Mouse (Mus musculus) limb, embryonic 15.5 days (tissue): ENCODE measurements at regions not wholly inside any gene's neighbourhood (a gene's known extent, or its start where the extent isn't known, plus 50 kb on each side); places are given as distances from the start of the nearest gene placed in this dataset.

ENCODE experiments used
- ATAC-seq: fragments of 200-750 bp; cut with Nextera tagmentation; 2 replicates; pipeline ENCODE4 v1.8.0; 2017; ENCODE audit warnings: low read depth, moderate TSS enrichment; ENCODE audit not compliant: insufficient number of reproducible peaks, low FRiP score, low TSS enrichment
- H3K27ac ChIP-seq: fragments of 300-500 bp; sonication (generic); 2 replicates; pipeline ENCODE4 v1.5.1; 2015; ENCODE audit warnings: moderate library complexity, mild to moderate bottlenecking, inconsistent platforms
- H3K27me3 ChIP-seq: fragments of 300-500 bp; sonication (generic); 2 replicates; pipeline ENCODE4 v1.6.1; 2015; ENCODE audit warnings: inconsistent platforms
- H3K36me3 ChIP-seq: fragments of 300-500 bp; sonication (generic); 2 replicates; pipeline ENCODE4 v1.6.1; 2015; ENCODE audit warnings: inconsistent platforms
- H3K4me1 ChIP-seq: fragments of 300-500 bp; sonication (generic); 2 replicates; pipeline ENCODE4 v1.6.1; 2015; ENCODE audit warnings: inconsistent platforms
- H3K4me2 ChIP-seq: fragments of 300-500 bp; sonication (generic); 2 replicates; pipeline ENCODE4 v1.6.1; 2015; ENCODE audit warnings: mild to moderate bottlenecking, inconsistent platforms
- H3K4me3 ChIP-seq: fragments of 300-500 bp; sonication (generic); 2 replicates; pipeline ENCODE4 v1.5.1; 2015; ENCODE audit warnings: mild to moderate bottlenecking, inconsistent platforms
- H3K9ac ChIP-seq: fragments of 300-500 bp; sonication (generic); 2 replicates; pipeline ENCODE4 v1.6.1; 2015; ENCODE audit warnings: inconsistent platforms
- H3K9me3 ChIP-seq: fragments of 300-500 bp; sonication (generic); 2 replicates; pipeline ENCODE4 v1.6.1; 2016; ENCODE audit warnings: inconsistent platforms
- WGBS: fragments of 180-500 bp; shearing (Covaris S2); methylation state at CpG from one replicate; pipeline ENCODE4 v1.1.7; 2015; 5-methylcytosine and 5-hydroxymethylcytosine counted together

DNA sequence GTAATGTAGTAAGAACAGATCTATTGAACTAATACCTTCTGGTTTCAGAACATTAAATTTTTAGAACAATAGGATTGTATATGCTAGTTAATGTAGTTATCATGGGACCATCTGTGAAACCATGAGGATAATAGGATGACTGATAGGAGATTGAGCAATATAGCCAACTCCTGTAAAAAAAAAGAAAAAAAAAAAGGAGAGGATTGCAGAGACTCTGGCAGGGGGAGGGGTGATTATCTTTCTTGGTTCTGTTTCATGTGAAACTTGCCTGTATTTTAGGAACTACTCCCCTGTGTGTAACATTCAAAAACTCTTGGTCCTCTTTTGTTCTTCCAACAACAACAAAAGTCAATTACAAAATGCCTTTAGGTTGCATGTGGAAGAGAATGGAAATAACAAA, 3412.1 kb upstream of the Gm7489 start:
- Histone ChIP-seq H3K4me2 (no peak overlapping the region), H3K4me3 (no peak overlapping the region), H3K4me1 (no peaks in the 10 kb centered on the region), H3K27ac (no peak overlapping the region), H3K9me3 (no peaks in the 10 kb centered on the region), H3K36me3 (no peaks in the 10 kb centered on the region), H3K27me3 (no peaks in the 10 kb centered on the region), H3K9ac (no peak overlapping the region)
- no peak for ATAC-seq

DNA sequence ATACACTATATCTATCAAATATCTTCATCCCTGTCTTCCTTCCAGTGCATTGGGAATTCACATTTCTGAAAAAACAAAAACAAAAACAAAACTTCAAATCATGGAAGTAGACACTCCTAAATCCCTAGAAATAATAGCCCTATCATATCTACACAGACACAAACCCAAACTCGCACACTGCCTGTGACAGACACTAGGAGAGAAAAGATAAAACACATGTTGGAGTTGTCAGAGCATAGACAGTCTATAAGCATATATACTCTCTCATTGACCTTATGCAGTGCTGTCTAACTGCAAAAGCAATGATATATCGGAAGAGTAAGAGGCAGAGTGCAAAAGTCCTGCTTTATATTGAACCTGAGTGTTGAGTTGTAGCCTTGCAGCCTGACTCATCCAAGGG, 3386.0 kb upstream of the Gm7489 start:
- no peak overlapping the region for H3K4me2 ChIP-seq
- no peaks in the 10 kb centered on the region for H3K4me1 ChIP-seq
- H3K9me3 ChIP-seq, result no peaks in the 10 kb centered on the region
- ATAC-seq, result no peak
- no peaks in the 10 kb centered on the region for H3K27me3 ChIP-seq
- H3K36me3 ChIP-seq, result no peaks in the 10 kb centered on the region
- WGBS, result 84% methylated on average over 2 of the region's 2 CpGs
- H3K27ac ChIP-seq, result no peak overlapping the region
- H3K9ac ChIP-seq, result no peak overlapping the region
- no peak overlapping the region for H3K4me3 ChIP-seq

DNA sequence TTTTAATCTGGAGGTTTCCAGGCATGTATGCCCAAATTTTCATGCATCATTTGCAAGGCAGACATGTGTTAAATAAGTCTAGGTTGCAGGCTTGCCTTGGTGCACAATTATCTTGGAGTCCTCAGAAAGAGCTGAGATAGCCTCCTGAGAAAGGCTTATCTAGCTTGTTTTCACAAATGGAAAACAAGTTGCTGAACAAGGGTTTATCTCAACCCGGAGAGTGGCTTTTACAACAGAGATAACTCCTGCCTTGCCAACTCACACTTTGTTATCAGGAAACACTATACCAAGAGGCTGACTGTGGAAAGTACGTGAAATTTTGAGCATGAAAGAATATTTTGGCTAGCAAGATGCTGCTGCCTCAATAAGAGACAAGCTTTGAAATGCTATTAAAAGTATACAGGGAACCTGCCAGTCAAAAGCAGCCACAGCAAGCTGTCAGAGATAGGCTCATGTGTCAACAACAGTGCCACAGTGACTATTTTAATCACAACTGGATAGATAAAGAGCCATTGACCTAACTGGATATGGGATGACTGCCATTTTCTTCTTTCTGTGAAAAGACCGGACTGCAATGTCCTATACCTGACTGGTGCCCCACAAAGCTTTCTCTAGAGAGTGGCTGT, 3376.6 kb upstream of the Gm7489 start:
- Histone ChIP-seq H3K9ac (no peak overlapping the region), H3K4me2 (no peak overlapping the region), H3K27me3 (no peaks in the 10 kb centered on the region), H3K36me3 (no peaks in the 10 kb centered on the region), H3K9me3 (no peaks in the 10 kb centered on the region), H3K4me1 (no peaks in the 10 kb centered on the region), H3K27ac (no peak overlapping the region), H3K4me3 (no peak overlapping the region)
- no peak for ATAC-seq
- WGBS, result 75% methylated on average over 3 of the region's 3 CpGs

DNA sequence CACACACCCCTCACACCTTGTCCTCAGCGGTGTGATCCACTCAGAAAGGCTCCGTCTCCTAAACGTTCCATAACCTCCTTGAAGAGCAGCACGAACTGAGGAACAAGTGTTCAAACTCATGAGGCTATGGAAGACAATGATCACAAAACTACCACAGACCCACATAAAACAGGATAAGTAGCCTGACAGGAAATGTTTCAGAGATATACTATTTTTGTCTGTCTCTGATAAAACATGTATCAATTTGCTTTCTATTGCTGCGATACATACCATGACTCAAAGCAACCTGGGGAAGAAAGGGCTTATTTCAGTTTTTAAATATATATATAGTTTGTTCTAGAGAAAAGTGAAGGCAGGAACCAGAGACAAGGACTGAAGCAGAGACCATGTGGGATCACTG, 3371.7 kb upstream of the Gm7489 start:
- no peaks in the 10 kb centered on the region for H3K9me3 ChIP-seq
- no peak for ATAC-seq
- WGBS, result 94% methylated on average over 5 of the region's 5 CpGs

DNA sequence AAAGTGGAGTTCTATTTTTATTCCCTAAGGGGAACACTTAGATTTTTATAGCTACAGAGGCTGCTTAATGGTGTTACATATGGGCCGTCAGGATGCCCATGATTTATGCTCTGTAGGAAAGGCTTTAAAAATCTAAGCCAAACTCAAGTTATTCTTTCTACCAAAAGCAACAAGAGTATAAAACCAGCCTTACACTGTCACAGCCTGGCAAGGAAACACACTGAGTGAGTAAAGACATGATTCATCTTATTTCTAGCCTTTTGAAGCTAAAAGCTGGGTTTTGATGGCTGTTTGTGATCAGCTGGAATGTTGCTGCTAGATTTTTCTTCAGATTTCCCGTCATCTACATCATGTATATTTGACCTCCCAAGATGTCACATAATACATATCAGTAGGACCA, 3359.9 kb upstream of the Gm7489 start:
- H3K27me3 ChIP-seq, result no peaks in the 10 kb centered on the region
- no peak for ATAC-seq
- no peaks in the 10 kb centered on the region for H3K9me3 ChIP-seq
- H3K9ac ChIP-seq, result no peak overlapping the region
- H3K27ac ChIP-seq, result no peak overlapping the region
- H3K4me1 ChIP-seq, result no peaks in the 10 kb centered on the region
- H3K4me2 ChIP-seq, result no peak overlapping the region
- 36% methylated on average over 2 of the region's 2 CpGs for WGBS
- no peaks in the 10 kb centered on the region for H3K36me3 ChIP-seq
- no peak overlapping the region for H3K4me3 ChIP-seq

More for the DNA sequence above, 3371.7 kb upstream of the Gm7489 start:
- no peaks in the 10 kb centered on the region for H3K36me3 ChIP-seq
- H3K9ac ChIP-seq, result no peak overlapping the region
- H3K27ac ChIP-seq, result no peak overlapping the region
- H3K4me1 ChIP-seq, result no peaks in the 10 kb centered on the region
- H3K4me3 ChIP-seq, result no peak overlapping the region
- no peak overlapping the region for H3K4me2 ChIP-seq
- no peaks in the 10 kb centered on the region for H3K27me3 ChIP-seq

DNA sequence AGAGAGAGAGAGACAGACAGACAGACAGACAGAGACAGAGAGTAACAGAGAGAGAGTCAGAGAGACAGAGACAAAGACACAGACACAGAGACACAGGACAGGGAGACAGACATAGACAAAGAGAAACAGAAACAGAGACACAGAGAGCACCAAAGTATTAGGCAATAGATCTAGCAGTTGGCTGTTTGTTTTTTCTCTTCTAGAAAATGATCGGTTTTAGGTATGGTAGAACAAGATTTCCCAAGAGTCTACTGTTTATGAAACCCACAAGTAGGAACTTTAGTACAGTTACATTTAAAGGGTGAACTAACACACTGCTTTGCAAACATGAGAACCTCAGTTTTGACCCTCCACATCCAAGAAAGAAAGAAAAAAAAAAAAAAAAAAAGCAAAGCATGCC, 3350.2 kb upstream of the Gm7489 start:
- Histone ChIP-seq H3K9me3 (no peaks in the 10 kb centered on the region), H3K9ac (no peak overlapping the region), H3K27me3 (no peaks in the 10 kb centered on the region), H3K4me2 (no peak overlapping the region), H3K27ac (no peak overlapping the region), H3K4me3 (no peak overlapping the region), H3K36me3 (no peaks in the 10 kb centered on the region), H3K4me1 (no peaks in the 10 kb centered on the region)
- WGBS, result 82% methylated on average over 1 of the region's 1 CpGs
- ATAC-seq, result no peak

DNA sequence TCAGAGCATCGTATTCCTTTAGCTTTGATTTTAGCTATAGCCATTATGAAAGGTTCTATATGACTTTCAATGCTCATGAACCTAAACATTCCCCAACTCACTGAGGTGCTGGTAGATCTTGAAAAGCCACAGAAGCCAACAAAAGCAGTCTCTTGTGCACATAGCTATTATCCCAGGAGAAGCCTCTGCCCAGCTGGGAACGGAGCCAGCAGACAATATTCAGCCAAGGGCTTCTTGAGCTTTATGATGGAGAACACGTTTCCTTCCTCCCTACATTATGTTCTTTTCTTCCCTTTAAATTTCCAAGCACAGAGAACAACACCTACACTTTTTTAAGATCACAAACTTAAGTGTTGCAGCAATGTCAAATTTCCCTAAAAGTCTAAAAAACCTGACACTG, 3321.1 kb upstream of the Gm7489 start:
- H3K27ac ChIP-seq, result no peak overlapping the region
- 58% methylated on average over 3 of the region's 3 CpGs for WGBS
- H3K4me2 ChIP-seq, result no peak overlapping the region
- no peak for ATAC-seq
- H3K4me1 ChIP-seq, result peaks cover 4% of the 10 kb centered on the region; the same call in 1 of the 2 replicates
- no peak overlapping the region for H3K9ac ChIP-seq
- H3K9me3 ChIP-seq, result no peaks in the 10 kb centered on the region
- H3K36me3 ChIP-seq, result no peaks in the 10 kb centered on the region
- H3K27me3 ChIP-seq, result no peaks in the 10 kb centered on the region
- H3K4me3 ChIP-seq, result no peak overlapping the region

DNA sequence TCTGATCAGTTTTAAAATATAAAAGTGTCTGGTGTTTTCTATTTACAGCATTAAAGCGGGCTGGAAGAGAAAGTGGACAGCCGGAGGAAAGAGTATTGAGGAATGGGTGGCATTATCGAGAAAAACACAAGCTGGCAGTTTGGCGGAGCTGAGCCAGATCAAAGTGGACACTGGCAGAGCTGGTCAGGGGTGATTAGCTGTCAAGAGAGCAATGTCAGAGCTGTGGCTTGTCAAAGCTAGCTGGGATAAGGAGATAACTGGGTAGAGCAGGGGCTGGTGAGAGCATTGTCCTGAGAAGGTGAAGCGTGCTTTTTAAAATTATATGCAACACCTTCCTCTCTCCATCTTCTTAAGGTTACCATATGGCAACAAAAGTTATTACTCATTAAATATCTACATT, 3303.9 kb upstream of the Gm7489 start:
- Histone ChIP-seq H3K27ac (no peak overlapping the region), H3K4me1 (no peaks in the 10 kb centered on the region), H3K4me2 (no peak overlapping the region), H3K27me3 (no peaks in the 10 kb centered on the region), H3K9ac (no peak overlapping the region), H3K4me3 (no peak overlapping the region), H3K36me3 (no peaks in the 10 kb centered on the region), H3K9me3 (no peaks in the 10 kb centered on the region)
- no peak for ATAC-seq
- WGBS, result 83% methylated on average over 5 of the region's 5 CpGs

DNA sequence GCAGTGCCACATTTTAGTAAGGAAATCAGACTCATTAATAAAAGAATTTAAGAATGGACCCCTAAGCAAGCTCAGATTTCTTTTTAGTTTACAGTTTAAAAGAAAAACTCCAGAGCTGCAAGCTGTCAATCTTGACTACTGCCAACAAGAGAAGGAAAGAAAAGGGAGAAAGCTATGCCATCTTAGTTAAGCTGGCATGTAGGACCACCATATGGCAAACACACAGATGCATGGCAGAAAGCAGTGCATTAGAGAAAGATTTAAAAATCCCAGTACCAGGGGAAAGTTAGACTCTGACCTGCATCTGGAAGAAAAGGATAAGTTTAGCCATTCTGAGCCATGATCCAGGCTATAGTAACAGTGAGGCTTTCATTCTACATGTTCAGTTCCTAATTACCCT, 3300.8 kb upstream of the Gm7489 start:
- H3K4me2 ChIP-seq, result no peak overlapping the region
- ATAC-seq, result no peak

DNA sequence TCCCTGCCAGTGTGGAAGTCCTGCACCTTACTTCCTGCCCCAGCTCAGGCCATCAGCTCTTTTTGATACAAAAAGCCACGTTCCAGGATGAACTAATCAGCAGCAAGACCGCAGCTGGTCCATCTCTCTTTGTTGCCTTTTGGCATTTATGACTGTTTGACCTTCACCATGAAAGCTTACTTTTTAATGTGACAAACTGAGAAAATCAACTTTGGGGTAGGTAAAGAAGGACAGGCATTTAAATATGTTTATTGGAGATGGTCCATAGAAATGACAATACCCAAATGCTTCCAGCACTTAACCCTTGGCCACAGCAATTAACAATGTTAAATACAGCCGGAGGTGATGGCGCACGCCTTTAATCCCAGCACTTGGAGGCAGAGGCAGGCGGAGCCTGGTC, 3299.2 kb upstream of the Gm7489 start:
- H3K4me3 ChIP-seq, result no peak overlapping the region
- H3K9ac ChIP-seq, result no peak overlapping the region
- no peak for ATAC-seq
- no peaks in the 10 kb centered on the region for H3K36me3 ChIP-seq
- H3K4me1 ChIP-seq, result no peaks in the 10 kb centered on the region
- H3K9me3 ChIP-seq, result no peaks in the 10 kb centered on the region
- no peak overlapping the region for H3K27ac ChIP-seq
- no peaks in the 10 kb centered on the region for H3K27me3 ChIP-seq
- 83% methylated on average over 6 of the region's 6 CpGs for WGBS
- H3K4me2 ChIP-seq, result no peak overlapping the region

More for the DNA sequence above, 3300.8 kb upstream of the Gm7489 start:
- H3K36me3 ChIP-seq, result no peaks in the 10 kb centered on the region
- no peak overlapping the region for H3K4me3 ChIP-seq
- no peaks in the 10 kb centered on the region for H3K4me1 ChIP-seq
- H3K9me3 ChIP-seq, result no peaks in the 10 kb centered on the region
- no peak overlapping the region for H3K27ac ChIP-seq
- no peak overlapping the region for H3K9ac ChIP-seq
- no peaks in the 10 kb centered on the region for H3K27me3 ChIP-seq
